Mouse (Mus musculus) limb, embryonic 15.5 days (tissue): Measurements from ENCODE around the gene Rnf150. TPM values are rescaled to one million over a fixed set of nuclear protein-coding genes. Genes with fewer than 3 reads are reported as not detected.

Experiments
- ATAC-seq: fragments of 200-750 bp; cut with Nextera tagmentation; 2 replicates; pipeline ENCODE4 v1.8.0; 2017; ENCODE audit warnings: low read depth, moderate TSS enrichment; ENCODE audit not compliant: insufficient number of reproducible peaks, low FRiP score, low TSS enrichment
- H3K27ac ChIP-seq: fragments of 300-500 bp; sonication (generic); 2 replicates; pipeline ENCODE4 v1.5.1; 2015; ENCODE audit warnings: moderate library complexity, mild to moderate bottlenecking, inconsistent platforms
- H3K27me3 ChIP-seq: fragments of 300-500 bp; sonication (generic); 2 replicates; pipeline ENCODE4 v1.6.1; 2015; ENCODE audit warnings: inconsistent platforms
- H3K36me3 ChIP-seq: fragments of 300-500 bp; sonication (generic); 2 replicates; pipeline ENCODE4 v1.6.1; 2015; ENCODE audit warnings: inconsistent platforms
- H3K4me1 ChIP-seq: fragments of 300-500 bp; sonication (generic); 2 replicates; pipeline ENCODE4 v1.6.1; 2015; ENCODE audit warnings: inconsistent platforms
- H3K4me2 ChIP-seq: fragments of 300-500 bp; sonication (generic); 2 replicates; pipeline ENCODE4 v1.6.1; 2015; ENCODE audit warnings: mild to moderate bottlenecking, inconsistent platforms
- H3K4me3 ChIP-seq: fragments of 300-500 bp; sonication (generic); 2 replicates; pipeline ENCODE4 v1.5.1; 2015; ENCODE audit warnings: mild to moderate bottlenecking, inconsistent platforms
- H3K9ac ChIP-seq: fragments of 300-500 bp; sonication (generic); 2 replicates; pipeline ENCODE4 v1.6.1; 2015; ENCODE audit warnings: inconsistent platforms
- H3K9me3 ChIP-seq: fragments of 300-500 bp; sonication (generic); 2 replicates; pipeline ENCODE4 v1.6.1; 2016; ENCODE audit warnings: inconsistent platforms
- WGBS: fragments of 180-500 bp; shearing (Covaris S2); methylation state at CpG from one replicate; pipeline ENCODE4 v1.1.7; 2015; 5-methylcytosine and 5-hydroxymethylcytosine counted together
- polyA plus RNA-seq: library from polyadenylated mRNA; unstranded; fragments of >200 nt; fragmentation: Nextera tagmentation; extraction: Ambion mirVana; gene quantifications from 2 replicates; pipeline ENCODE4 v1.2.1, GENCODE M21; 2015

The Rnf150 gene
- polyA plus RNA-seq, 1 experiment from 2014 or later = 1.1 TPM

DNA sequence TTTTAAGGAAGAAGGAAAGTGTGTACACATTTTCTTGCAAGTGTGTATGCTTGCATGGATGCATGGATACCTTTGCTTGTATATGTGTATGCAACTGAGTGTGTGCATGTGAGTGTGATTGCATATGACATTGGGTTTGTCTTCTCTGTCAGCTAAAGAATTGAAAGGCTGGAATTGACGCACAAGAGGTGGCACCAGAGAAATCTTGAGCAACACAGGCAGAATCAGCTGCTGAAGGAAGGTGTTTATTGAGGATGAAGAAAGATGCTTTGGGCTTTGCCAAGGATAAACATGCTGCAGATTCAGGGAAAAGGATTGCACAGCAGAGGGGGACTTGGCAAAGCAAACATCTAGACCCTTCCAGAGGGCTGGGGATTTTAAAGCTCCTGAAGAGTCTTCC lies 174.2 kb downstream of the Rnf150 start:
- ATAC-seq = no peak
- Histone ChIP-seq H3K27ac (no peak overlapping the region), H3K36me3 (no peaks in the 10 kb centered on the region), H3K4me2 (no peak overlapping the region), H3K27me3 (no peaks in the 10 kb centered on the region), H3K9me3 (no peaks in the 10 kb centered on the region), H3K4me1 (no peaks in the 10 kb centered on the region), H3K4me3 (no peak overlapping the region), H3K9ac (no peak overlapping the region)
- WGBS = 88% methylated on average over 1 of the region's 1 CpGs

DNA sequence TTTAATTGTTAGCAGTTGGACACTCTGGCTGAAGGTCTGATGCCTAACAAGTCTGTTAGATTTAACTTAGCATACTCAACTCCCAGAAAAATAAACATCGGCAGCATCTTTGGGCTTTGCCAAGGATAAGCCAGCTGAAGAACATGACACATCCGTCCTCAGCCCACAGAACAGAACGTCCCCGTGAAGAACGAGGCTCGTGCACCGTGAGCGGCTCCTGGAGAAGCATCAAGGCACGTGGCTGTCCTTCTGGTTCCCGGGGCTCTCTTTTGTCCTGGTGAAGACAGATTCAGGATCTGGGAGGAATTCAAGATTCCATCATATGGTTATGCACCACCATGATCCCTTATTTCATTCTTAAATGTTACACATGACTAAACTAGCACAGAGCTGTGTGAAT lies 175.4 kb downstream of the Rnf150 start:
- H3K9me3 ChIP-seq = no peaks in the 10 kb centered on the region

DNA sequence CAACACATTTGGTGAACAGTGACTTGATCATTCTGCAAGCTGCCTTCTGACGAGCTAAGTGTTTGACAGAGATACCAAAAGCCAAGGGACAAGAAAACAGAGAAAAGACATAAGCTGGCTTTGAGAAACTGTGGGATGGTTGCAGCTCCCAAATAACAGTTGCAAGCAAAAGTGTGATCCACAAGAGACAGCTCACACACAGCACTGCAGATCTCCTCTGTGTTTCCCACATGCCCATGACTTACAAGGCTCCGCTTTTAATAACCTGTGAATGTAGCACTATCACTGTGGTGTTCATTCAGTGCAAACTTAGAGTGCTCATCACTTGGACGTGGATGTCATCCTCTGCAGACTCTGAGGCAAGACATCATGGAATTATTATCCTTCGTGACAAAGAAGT lies 178.3 kb downstream of the Rnf150 start:
- no peak overlapping the region for H3K27ac ChIP-seq
- H3K9ac ChIP-seq = no peak overlapping the region
- no peak overlapping the region for H3K4me3 ChIP-seq
- no peak for ATAC-seq
- no peaks in the 10 kb centered on the region for H3K9me3 ChIP-seq
- 82% methylated on average over 4 of the region's 4 CpGs for WGBS
- no peaks in the 10 kb centered on the region for H3K4me1 ChIP-seq
- no peaks in the 10 kb centered on the region for H3K27me3 ChIP-seq
- no peak overlapping the region for H3K4me2 ChIP-seq
- no peaks in the 10 kb centered on the region for H3K36me3 ChIP-seq

More for the DNA sequence above, 175.4 kb downstream of the Rnf150 start:
- ATAC-seq = no peak
- H3K4me1 ChIP-seq = no peaks in the 10 kb centered on the region
- no peak overlapping the region for H3K27ac ChIP-seq
- WGBS = 90% methylated on average over 10 of the region's 10 CpGs
- no peak overlapping the region for H3K4me3 ChIP-seq
- no peak overlapping the region for H3K4me2 ChIP-seq
- H3K36me3 ChIP-seq = no peaks in the 10 kb centered on the region
- H3K9ac ChIP-seq = no peak overlapping the region
- no peaks in the 10 kb centered on the region for H3K27me3 ChIP-seq

DNA sequence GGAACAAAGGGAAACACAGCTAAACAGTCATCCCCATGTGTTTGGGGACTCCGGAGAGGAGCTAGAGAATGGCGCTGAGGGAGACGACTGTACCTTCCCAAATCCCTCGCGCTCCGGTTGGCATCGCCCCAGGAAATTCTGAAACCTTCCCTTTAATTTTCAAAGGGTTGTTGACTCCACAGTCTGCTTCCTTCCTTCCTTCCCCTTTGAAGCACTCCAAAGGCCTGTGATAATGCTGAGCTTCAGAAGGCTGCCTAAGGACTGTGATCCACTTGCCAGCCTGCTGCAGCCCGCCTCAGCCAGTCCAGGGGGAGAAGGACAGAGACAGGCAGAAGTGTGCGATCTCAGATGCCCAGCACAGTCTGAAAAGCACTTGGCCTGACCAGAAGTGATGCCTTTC lies 183.8 kb downstream of the Rnf150 start:
- Histone ChIP-seq H3K36me3 (no peaks in the 10 kb centered on the region), H3K4me3 (no peak overlapping the region), H3K9me3 (no peaks in the 10 kb centered on the region), H3K27me3 (no peaks in the 10 kb centered on the region), H3K4me1 (peaks cover 27% of the 10 kb centered on the region), H3K4me2 (no peak overlapping the region), H3K9ac (no peak overlapping the region), H3K27ac (no peak overlapping the region)
- 79% methylated on average over 9 of the region's 9 CpGs for WGBS
- ATAC-seq = no peak

DNA sequence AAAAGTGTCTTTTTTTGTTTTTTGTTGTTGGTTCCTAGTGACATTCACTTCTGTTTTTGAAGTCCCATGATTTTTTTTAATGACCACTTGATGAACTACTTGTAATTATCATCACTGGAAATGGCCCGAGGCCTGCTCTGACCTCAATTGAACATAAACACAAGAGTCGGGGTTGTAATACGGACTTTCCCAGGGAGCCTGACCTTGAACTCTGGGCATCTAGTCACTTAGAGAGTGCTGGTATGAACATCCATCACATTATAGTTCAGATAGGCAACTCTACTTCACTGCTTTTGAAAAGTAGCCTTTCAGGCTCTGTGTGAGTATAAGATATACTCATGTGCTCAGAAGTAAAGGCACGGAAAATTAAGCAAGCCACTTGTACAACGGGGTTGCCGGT lies 185.4 kb downstream of the Rnf150 start:
- Histone ChIP-seq H3K4me2 (no peak overlapping the region), H3K27me3 (no peaks in the 10 kb centered on the region), H3K4me1 (peaks cover 27% of the 10 kb centered on the region), H3K4me3 (no peak overlapping the region), H3K36me3 (no peaks in the 10 kb centered on the region), H3K9me3 (no peaks in the 10 kb centered on the region), H3K27ac (peak overlapping the region; percentile 70), H3K9ac (no peak overlapping the region)
- 45% methylated on average over 6 of the region's 6 CpGs for WGBS
- ATAC-seq = no peak

DNA sequence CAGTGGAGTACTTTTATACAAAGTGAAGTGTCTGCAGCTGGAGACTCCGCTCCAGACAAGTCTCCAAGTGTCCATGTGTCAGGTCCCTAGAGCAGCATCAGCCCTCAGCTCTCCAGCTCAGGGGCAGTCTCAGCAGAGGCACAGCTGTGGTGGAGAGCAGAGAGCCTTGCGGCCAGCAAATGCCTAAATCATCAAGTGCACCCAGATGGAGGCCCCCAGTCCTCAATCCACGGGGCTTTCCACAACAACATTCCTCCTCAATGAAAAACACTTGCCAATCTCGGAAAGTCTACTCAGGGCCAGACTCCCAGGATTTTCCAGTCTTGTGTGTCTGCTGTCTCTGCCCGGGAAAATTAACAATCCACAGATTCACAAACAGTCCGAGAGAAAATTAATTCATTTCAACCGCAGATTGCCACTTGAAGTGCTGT lies 186.0 kb downstream of the Rnf150 start:
- H3K4me3 ChIP-seq = no peak overlapping the region
- peaks cover 30% of the 10 kb centered on the region for H3K4me1 ChIP-seq
- no peaks in the 10 kb centered on the region for H3K9me3 ChIP-seq
- WGBS = 20% methylated on average over 7 of the region's 7 CpGs
- no peak overlapping the region for H3K4me2 ChIP-seq
- no peaks in the 10 kb centered on the region for H3K27me3 ChIP-seq
- H3K27ac ChIP-seq = peak overlapping the region; percentile 70
- H3K36me3 ChIP-seq = no peaks in the 10 kb centered on the region
- H3K9ac ChIP-seq = no peak overlapping the region
- peak; percentile 82 for ATAC-seq

DNA sequence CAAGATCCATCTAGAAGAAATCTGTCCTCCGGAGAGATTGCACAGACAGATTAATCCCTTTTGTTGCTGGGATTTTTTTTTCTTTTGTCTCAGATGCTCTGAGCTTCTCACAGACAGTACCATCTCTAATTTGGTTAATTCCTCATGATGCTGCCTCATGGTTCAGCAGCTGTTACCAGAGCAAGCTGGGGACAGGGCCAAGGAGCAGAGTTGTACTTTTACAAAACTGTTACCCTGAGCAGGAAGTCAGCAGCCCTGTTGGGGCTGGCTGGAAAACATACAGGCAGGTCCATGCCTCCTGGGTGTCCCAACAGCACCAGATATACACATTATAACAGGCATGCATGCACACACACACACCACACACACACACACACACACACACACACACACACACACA lies 186.5 kb downstream of the Rnf150 start:
- H3K4me1 ChIP-seq = peaks cover 30% of the 10 kb centered on the region
- peak overlapping the region; percentile 70; the same call in 1 of the 2 replicates for H3K27ac ChIP-seq
- H3K9ac ChIP-seq = no peak overlapping the region
- H3K4me3 ChIP-seq = no peak overlapping the region
- H3K27me3 ChIP-seq = no peaks in the 10 kb centered on the region
- no peaks in the 10 kb centered on the region for H3K36me3 ChIP-seq
- peak; percentile 59; the same call in 1 of the 2 replicates for ATAC-seq
- 44% methylated on average over 1 of the region's 1 CpGs for WGBS
- H3K4me2 ChIP-seq = no peak overlapping the region
- H3K9me3 ChIP-seq = no peaks in the 10 kb centered on the region

DNA sequence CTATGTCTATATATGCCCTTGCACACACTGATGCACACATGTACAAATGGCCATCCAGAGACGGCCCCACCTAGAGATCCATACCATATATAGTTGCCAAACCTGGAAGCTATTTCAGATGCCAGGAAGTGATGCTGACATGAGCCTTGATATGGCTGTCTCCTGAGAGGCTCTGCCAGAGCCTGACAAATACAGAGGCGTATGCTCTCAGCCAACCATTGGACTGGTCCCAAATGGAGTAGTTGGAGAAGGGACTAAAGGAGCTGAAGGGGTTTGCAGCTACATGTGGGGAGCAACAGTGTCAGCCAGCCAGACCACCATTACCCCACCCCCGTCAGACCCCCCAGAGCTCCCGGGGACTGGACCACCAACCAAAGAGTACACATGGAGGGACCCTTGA lies 189.7 kb downstream of the Rnf150 start:
- Histone ChIP-seq H3K4me2 (no peak overlapping the region), H3K27ac (no peak overlapping the region), H3K36me3 (no peaks in the 10 kb centered on the region), H3K9me3 (no peaks in the 10 kb centered on the region), H3K4me1 (peaks cover 25% of the 10 kb centered on the region), H3K9ac (no peak overlapping the region), H3K4me3 (no peak overlapping the region), H3K27me3 (no peaks in the 10 kb centered on the region)
- WGBS = 88% methylated on average over 4 of the region's 4 CpGs
- ATAC-seq = no peak

DNA sequence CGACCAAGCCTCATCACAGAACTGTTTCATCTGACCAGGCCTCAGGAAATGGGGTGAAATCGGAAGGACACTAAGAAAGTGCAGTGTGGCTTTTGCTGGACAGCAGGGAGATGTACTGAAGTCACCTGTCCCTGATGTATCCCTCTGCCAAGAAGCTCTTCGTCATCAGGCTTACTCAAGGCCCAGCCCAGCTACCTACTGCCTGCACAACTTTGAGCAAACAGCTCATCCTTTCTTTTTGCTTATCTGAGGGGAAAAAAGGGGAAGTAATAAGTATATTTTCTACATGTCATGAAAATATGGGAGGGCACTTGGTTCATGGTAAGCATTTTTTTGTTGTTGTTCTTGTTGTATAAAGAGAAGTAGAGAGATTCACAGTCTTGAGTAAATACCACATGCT lies 191.6 kb downstream of the Rnf150 start:
- WGBS = 86% methylated on average over 3 of the region's 3 CpGs
- Histone ChIP-seq H3K27me3 (no peaks in the 10 kb centered on the region), H3K4me2 (no peak overlapping the region), H3K4me1 (peaks cover 20% of the 10 kb centered on the region; the same call in 1 of the 2 replicates), H3K9ac (no peak overlapping the region), H3K36me3 (no peaks in the 10 kb centered on the region), H3K9me3 (no peaks in the 10 kb centered on the region), H3K4me3 (no peak overlapping the region), H3K27ac (no peak overlapping the region)
- ATAC-seq = no peak

DNA sequence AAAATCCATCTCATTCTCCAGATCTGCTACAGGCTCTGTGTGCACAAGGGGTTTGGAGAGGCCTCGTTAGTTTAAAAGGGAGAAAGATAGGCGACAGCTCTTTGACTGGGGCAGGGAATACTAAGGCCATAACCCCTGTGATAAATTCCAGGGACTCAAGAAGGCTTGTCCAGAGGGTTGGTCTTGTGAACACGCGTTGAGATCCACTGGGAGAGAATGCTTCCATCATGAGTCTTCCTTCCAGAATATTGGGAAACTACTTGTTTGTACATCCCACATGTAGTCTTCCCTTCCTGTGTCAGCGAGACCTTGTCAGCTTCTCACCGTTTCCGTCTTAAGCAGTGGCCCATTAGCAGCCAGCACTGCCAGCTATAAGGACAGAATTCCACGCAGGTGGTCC lies 195.8 kb downstream of the Rnf150 start:
- H3K27me3 ChIP-seq = no peaks in the 10 kb centered on the region
- H3K9me3 ChIP-seq = no peaks in the 10 kb centered on the region
- H3K36me3 ChIP-seq = no peaks in the 10 kb centered on the region
- H3K27ac ChIP-seq = no peak overlapping the region
- ATAC-seq = no peak
- no peak overlapping the region for H3K4me2 ChIP-seq
- WGBS = 40% methylated on average over 8 of the region's 8 CpGs
- no peak overlapping the region for H3K4me3 ChIP-seq
- H3K9ac ChIP-seq = no peak overlapping the region
- 0 out of 2 replicates have a peak, but pooled peaks cover 12% of the 10 kb centered on the region for H3K4me1 ChIP-seq

DNA sequence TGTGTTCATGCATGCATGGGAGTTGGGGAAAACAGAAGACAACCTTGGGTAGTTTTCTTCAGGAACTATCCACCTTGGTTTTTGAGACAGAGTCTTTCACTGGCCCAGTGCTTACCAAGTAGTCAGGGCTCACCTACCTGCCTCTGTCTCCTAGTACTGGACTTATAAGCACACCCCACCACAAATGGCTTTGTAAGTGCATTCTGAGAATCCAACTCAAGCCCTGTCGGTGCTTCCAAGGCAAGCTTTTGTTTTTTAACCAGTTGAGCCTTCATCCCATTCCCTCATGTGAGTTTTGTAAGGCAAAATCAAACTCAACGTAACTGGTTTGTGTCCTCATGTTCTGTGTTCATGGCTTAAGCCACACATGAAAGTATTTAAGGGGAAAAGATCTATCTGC lies 196.9 kb downstream of the Rnf150 start:
- H3K27ac ChIP-seq = no peak overlapping the region
- no peaks in the 10 kb centered on the region for H3K27me3 ChIP-seq
- no peak overlapping the region for H3K4me2 ChIP-seq
- 76% methylated on average over 2 of the region's 2 CpGs for WGBS
- H3K36me3 ChIP-seq = no peaks in the 10 kb centered on the region
- no peak overlapping the region for H3K4me3 ChIP-seq
- ATAC-seq = no peak
- no peaks in the 10 kb centered on the region for H3K9me3 ChIP-seq
- 0 out of 2 replicates have a peak, but pooled peaks cover 12% of the 10 kb centered on the region for H3K4me1 ChIP-seq
- H3K9ac ChIP-seq = no peak overlapping the region

DNA sequence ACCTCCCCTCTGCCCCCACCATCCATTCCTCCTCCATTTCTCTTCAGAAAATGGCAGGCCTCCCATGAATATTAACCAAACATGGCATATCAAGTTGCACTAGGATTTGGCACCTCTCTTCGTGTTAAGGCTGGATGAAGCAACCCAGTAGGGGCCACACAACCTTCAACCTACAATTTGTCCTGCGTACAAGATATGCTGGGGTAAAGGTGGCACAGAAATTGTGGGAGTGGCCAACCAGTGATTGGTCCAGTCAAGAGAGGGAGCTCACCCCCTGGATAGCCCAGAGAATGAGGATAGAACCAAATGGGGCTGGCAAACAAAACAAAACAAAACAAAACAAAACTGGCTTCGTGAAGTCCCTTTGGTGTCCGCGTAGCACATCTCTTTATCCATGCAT lies 198.1 kb downstream of the Rnf150 start:
- Histone ChIP-seq H3K4me2 (no peak overlapping the region), H3K36me3 (no peaks in the 10 kb centered on the region), H3K4me3 (no peak overlapping the region), H3K9me3 (no peaks in the 10 kb centered on the region), H3K4me1 (0 out of 2 replicates have a peak, but pooled peaks cover 12% of the 10 kb centered on the region), H3K27me3 (no peaks in the 10 kb centered on the region), H3K27ac (no peak overlapping the region), H3K9ac (no peak overlapping the region)
- 80% methylated on average over 5 of the region's 5 CpGs for WGBS
- ATAC-seq = no peak

DNA sequence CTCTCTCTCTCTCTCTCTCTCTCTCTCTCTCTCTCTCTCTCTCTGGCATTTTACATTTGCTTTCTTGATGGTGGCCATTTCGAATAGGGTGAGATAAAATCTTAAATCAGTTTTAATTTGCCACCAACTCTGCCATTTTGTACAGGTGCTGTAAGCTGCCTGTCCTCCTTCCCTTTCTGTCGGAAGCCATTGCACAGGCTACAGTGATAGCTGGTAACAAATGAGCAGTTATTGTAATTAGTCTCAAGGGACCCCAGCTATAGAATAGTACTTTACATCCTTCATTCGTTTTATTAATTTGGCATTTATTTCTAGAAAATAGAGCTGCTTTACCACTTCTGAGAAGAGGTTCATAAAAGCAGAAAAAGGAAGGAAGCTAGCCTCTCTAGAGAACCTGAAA lies 198.7 kb downstream of the Rnf150 start:
- Histone ChIP-seq H3K9ac (no peak overlapping the region), H3K36me3 (no peaks in the 10 kb centered on the region), H3K27me3 (no peaks in the 10 kb centered on the region), H3K4me2 (no peak overlapping the region), H3K9me3 (no peaks in the 10 kb centered on the region), H3K4me3 (no peak overlapping the region), H3K27ac (no peak overlapping the region), H3K4me1 (0 out of 2 replicates have a peak, but pooled peaks cover 12% of the 10 kb centered on the region)
- 80% methylated on average over 3 of the region's 3 CpGs for WGBS
- ATAC-seq = no peak
